Mouse (Mus musculus) thymus, adult 2 months (tissue): ENCODE data around the gene Ticam1. TPM values are rescaled to one million over a fixed set of nuclear protein-coding genes. Genes with fewer than 3 reads are reported as not detected.
"Not testable (repeated sequence)": the region's sequence is repeated elsewhere in the genome, so short reads cannot be mapped to it uniquely, and the experiment has no call there.

Source experiments
- DNase-seq: peaks from one replicate; pipeline ENCODE4 v3.0.0; 2021
- H3K27ac ChIP-seq: fragments of 200-500 bp; 2 replicates; pipeline ENCODE4 v1.5.1; 2012; ENCODE audit warnings: low read length, control low read depth; ENCODE audit not compliant: control insufficient read depth, insufficient read depth
- H3K27me3 ChIP-seq: fragments of 200-500 bp; 2 replicates; pipeline ENCODE4 v1.6.1; 2012; ENCODE audit warnings: mild to moderate bottlenecking, low read length, moderate library complexity, mixed read lengths; ENCODE audit not compliant: control insufficient read depth, insufficient read depth
- H3K36me3 ChIP-seq: fragments of 200-500 bp; 2 replicates; pipeline ENCODE4 v1.6.1; 2012; ENCODE audit warnings: mild to moderate bottlenecking, low read length, moderate library complexity; ENCODE audit not compliant: control insufficient read depth, insufficient read depth
- H3K4me1 ChIP-seq: fragments of 200-500 bp; replicated peaks from 2 replicates; pipeline ENCODE4 v1.6.1; 2012; ENCODE audit warnings: low read length; ENCODE audit not compliant: control insufficient read depth, insufficient read depth
- H3K4me3 ChIP-seq: fragments of 200-500 bp; 2 replicates; pipeline ENCODE4 v1.5.1; 2012; ENCODE audit warnings: mild to moderate bottlenecking, low read length, control low read depth, moderate library complexity; ENCODE audit not compliant: control insufficient read depth, insufficient read depth
- CTCF ChIP-seq: fragments of 200-500 bp; IDR thresholded peaks from 2 replicates; pipeline ENCODE4 v1.5.1; 2012; ENCODE audit warnings: mild to moderate bottlenecking, control low read depth, low read length, moderate library complexity, borderline replicate concordance; ENCODE audit not compliant: control insufficient read depth, poor library complexity, insufficient read depth; ENCODE audit errors: extremely low read depth
- POLR2A ChIP-seq: fragments of 200-500 bp; IDR thresholded peaks from 2 replicates; pipeline ENCODE4 v1.6.1; 2012; ENCODE audit warnings: mild to moderate bottlenecking, low read length, control low read depth, moderate library complexity; ENCODE audit not compliant: control insufficient read depth, poor library complexity, insufficient read depth; ENCODE audit errors: extremely low read depth
- WGBS: fragments of 180-500 bp; shearing (Covaris S2); methylation state at CpG from one replicate; pipeline ENCODE4 v1.1.7; 2018; 5-methylcytosine and 5-hydroxymethylcytosine counted together
- polyA plus RNA-seq: library from polyadenylated mRNA; depleted of rRNA; stranded (reverse); fragments of >200 nt; gene quantifications from 2 replicates; pipeline ENCODE4 v1.2.3, GENCODE M21; 2012

The Ticam1 gene
- polyA plus RNA-seq, 1 experiment, result 21.6 TPM

- no peak for DNase-seq
- Histone ChIP-seq H3K27ac (peak overlapping the region; percentile 34; the same call in 1 of the 2 replicates), H3K4me1 (peaks cover 6% of the 10 kb centered on the region), H3K36me3 (peaks cover 11% of the 10 kb centered on the region; the same call in 1 of the 2 replicates), H3K27me3 (no peaks in the 10 kb centered on the region), H3K4me3 (no peak overlapping the region)
- TF ChIP-seq POLR2A (no peak), CTCF (no peak)
- 82% methylated on average over 3 of the region's 3 CpGs for WGBS
Measured at GRCm38 (mm10) chr17:56265869-56266268, 10.7 kb downstream of the Ticam1 start.

GRCm38 (mm10) chr17:56265011-56265410 lies 11.6 kb downstream of the Ticam1 start:
- no peak for DNase-seq
- H3K4me1 ChIP-seq, result peaks cover 6% of the 10 kb centered on the region
- TF ChIP-seq POLR2A (no peak), CTCF (no peak)
- WGBS, result 79% methylated on average over 4 of the region's 4 CpGs
- H3K27ac ChIP-seq, result no peak overlapping the region
- no peak overlapping the region for H3K4me3 ChIP-seq
- H3K36me3 ChIP-seq, result peaks cover 15% of the 10 kb centered on the region
- H3K27me3 ChIP-seq, result no peaks in the 10 kb centered on the region

GRCm38 (mm10) chr17:56264020-56264419 lies 12.6 kb downstream of the Ticam1 start:
- no peak overlapping the region for H3K27ac ChIP-seq
- WGBS, result 40% methylated on average over 8 of the region's 8 CpGs
- 0 out of 2 replicates have a peak, but pooled peaks cover 7% of the 10 kb centered on the region for H3K4me1 ChIP-seq
- H3K36me3 ChIP-seq, result peaks cover 22% of the 10 kb centered on the region
- H3K27me3 ChIP-seq, result no peaks in the 10 kb centered on the region
- TF ChIP-seq POLR2A (no peak), CTCF (peak; percentile 85; the same call in 1 of the 2 replicates)
- DNase-seq, result peak; percentile 82
- H3K4me3 ChIP-seq, result no peak overlapping the region

- H3K27me3 ChIP-seq, result no peaks in the 10 kb centered on the region
- H3K4me1 ChIP-seq, result peaks cover 16% of the 10 kb centered on the region
- peaks cover 22% of the 10 kb centered on the region for H3K36me3 ChIP-seq
- H3K27ac ChIP-seq, result no peak overlapping the region
- no peak overlapping the region for H3K4me3 ChIP-seq
- WGBS, result 98% methylated on average over 3 of the region's 3 CpGs
- TF ChIP-seq CTCF (no peak), POLR2A (no peak)
- no peak for DNase-seq
Measured at GRCm38 (mm10) chr17:56262645-56263094, 13.9 kb downstream of the Ticam1 start.

- no peak for DNase-seq
- peaks cover 22% of the 10 kb centered on the region for H3K36me3 ChIP-seq
- no peaks in the 10 kb centered on the region for H3K27me3 ChIP-seq
- TF ChIP-seq POLR2A, result no peak
- no peak for TF ChIP-seq CTCF
- WGBS, result 85% methylated on average over 3 of the region's 3 CpGs
- H3K4me3 ChIP-seq, result no peak overlapping the region
- peaks cover 21% of the 10 kb centered on the region for H3K4me1 ChIP-seq
- no peak overlapping the region for H3K27ac ChIP-seq
Measured at GRCm38 (mm10) chr17:56261166-56261565, 15.4 kb downstream of the Ticam1 start.

- TF ChIP-seq CTCF (no peak), POLR2A (no peak)
- no peak overlapping the region for H3K27ac ChIP-seq
- H3K36me3 ChIP-seq, result peaks cover 22% of the 10 kb centered on the region
- no peak for DNase-seq
- H3K4me3 ChIP-seq, result no peak overlapping the region
- 97% methylated on average over 10 of the region's 10 CpGs for WGBS
- peaks cover 21% of the 10 kb centered on the region for H3K4me1 ChIP-seq
- no peaks in the 10 kb centered on the region for H3K27me3 ChIP-seq
Measured at GRCm38 (mm10) chr17:56259301-56260037, 17.1 kb downstream of the Ticam1 start.

GRCm38 (mm10) chr17:56258812-56259211 lies 17.8 kb downstream of the Ticam1 start:
- not testable (repeated sequence) for DNase-seq, H3K4me3 ChIP-seq, H3K27ac ChIP-seq, H3K27me3 ChIP-seq
- Histone ChIP-seq H3K4me1 (peaks cover 19% of the 10 kb centered on the region), H3K36me3 (peaks cover 22% of the 10 kb centered on the region)
- 87% methylated on average over 2 of the region's 2 CpGs for whole genome bisulfite sequencing

GRCm38 (mm10) chr17:56258269-56258668 lies 18.3 kb downstream of the Ticam1 start:
- H3K4me3 ChIP-seq, H3K27me3 ChIP-seq, H3K27ac ChIP-seq, DNase-seq: not testable (repeated sequence)
- Histone ChIP-seq H3K4me1 (peaks cover 19% of the 10 kb centered on the region), H3K36me3 (peaks cover 21% of the 10 kb centered on the region)
- WGBS, result 96% methylated on average over 19 of the region's 19 CpGs
